Mouse (Mus musculus): ENCODE results near the gene Nsun5.

GRCm38 (mm10) chr5:135394004-135394823, 24.5 kb downstream of the Nsun5 start, which contains the start of gene Pom121:
- TF ChIP-seq CTCF (IDR thresholded peaks at IDR 0.05; ENCODE audit: control insufficient read depth, insufficient read depth, insufficient replicate concordance, low read depth, low read length) (no peak), POLR2A (IDR thresholded peaks at IDR 0.05; ENCODE audit: control insufficient read depth, low read depth, low read length) (peak; percentile 77)

Measured in testis, adult 2 months (tissue).